Mouse (Mus musculus): ENCODE data around the gene Adamts7. TPM values are rescaled to one million over a fixed set of nuclear protein-coding genes. Genes with fewer than 3 reads are reported as not detected.

Adamts7 gene
- polyA plus RNA-seq, 1 experiment from 2014 or later, result 7.0 TPM

DNA sequence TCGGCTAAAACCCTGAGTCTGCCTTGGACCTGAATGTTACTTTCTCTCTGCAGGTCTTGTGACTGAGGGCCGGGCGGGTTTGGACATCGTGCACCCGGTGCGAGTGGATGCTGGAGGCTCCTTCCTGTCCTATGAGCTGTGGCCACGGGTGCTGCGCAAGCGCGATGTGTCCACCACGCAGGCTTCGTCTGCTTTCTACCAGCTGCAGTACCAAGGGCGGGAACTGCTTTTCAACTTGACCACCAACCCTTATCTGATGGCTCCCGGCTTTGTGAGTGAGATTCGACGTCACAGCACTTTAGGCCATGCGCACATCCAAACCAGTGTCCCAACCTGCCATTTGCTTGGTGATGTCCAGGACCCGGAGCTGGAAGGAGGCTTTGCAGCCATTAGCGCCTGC is 8.6 kb downstream of the Adamts7 start:
- no peak overlapping the region for H3K4me2 ChIP-seq (ENCODE audit: low read length)
- no peak overlapping the region for H3K4me3 ChIP-seq (ENCODE audit: low read depth, low read length)
- H3K9ac ChIP-seq (ENCODE audit: low read depth, low read length), result no peak overlapping the region
- peaks cover 8% of the 10 kb centered on the region for H3K36me3 ChIP-seq (ENCODE audit: control insufficient read depth, insufficient read depth, low read length)
- no peaks in the 10 kb centered on the region for H3K9me3 ChIP-seq (replicated peaks; ENCODE audit: control insufficient read depth, low read length, poor library complexity, severe bottlenecking)
- no peak for ATAC-seq
- no peak overlapping the region for H3K27ac ChIP-seq (ENCODE audit: low read length)
- no peaks in the 10 kb centered on the region for H3K4me1 ChIP-seq (ENCODE audit: control insufficient read depth, insufficient read depth, low read length)
- WGBS, result 96% methylated on average over 19 of the region's 19 CpGs
- no peaks in the 10 kb centered on the region for H3K27me3 ChIP-seq (ENCODE audit: control insufficient read depth, insufficient read depth, low read depth, low read length)

DNA sequence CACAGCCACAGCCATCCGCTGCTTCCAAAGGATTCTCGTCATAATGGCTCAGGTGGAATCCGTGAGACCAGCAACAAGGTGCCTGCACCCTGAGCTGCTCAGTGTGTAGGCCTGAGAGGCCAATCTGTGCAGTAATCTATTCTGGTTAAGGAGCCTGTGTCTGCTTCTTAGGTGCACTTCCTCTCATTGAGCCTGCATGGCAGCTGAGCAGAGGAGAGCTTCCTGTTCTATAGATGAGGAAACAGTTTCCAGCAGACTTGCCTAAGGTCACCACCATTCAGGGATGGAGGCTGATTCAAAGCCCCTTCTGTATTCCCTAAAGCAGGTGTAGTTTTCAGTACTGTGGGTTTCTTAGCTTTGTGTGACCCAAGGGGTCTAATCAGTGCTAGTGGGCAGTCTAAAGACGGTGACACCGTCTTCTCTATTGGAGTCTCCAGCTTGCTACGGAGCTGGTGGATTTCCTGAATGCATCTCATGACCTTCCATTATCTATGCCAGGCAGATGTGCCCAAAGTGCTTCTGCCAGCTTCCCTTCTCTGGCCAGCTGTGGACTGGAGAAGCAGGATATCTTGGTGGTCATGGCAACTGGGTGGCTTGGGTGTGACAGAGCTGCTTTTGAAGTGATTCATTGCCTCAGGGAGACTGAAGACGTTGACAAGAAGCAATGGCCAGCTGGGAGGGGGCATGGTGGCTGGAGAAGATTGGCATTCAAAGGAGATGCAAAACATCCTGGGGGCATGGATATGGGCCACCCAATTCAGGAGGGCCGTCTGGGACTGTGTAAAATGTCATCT is 9.9 kb downstream of the Adamts7 start:
- Histone ChIP-seq H3K4me1 (ENCODE audit: control insufficient read depth, insufficient read depth, low read length) (no peaks in the 10 kb centered on the region), H3K9ac (ENCODE audit: low read depth, low read length) (no peak overlapping the region), H3K27ac (ENCODE audit: low read length) (no peak overlapping the region), H3K4me2 (ENCODE audit: low read length) (no peak overlapping the region), H3K27me3 (ENCODE audit: control insufficient read depth, insufficient read depth, low read depth, low read length) (no peaks in the 10 kb centered on the region), H3K36me3 (ENCODE audit: control insufficient read depth, insufficient read depth, low read length) (peaks cover 10% of the 10 kb centered on the region), H3K9me3 (replicated peaks; ENCODE audit: control insufficient read depth, low read length, poor library complexity, severe bottlenecking) (no peaks in the 10 kb centered on the region), H3K4me3 (ENCODE audit: low read depth, low read length) (no peak overlapping the region)
- ATAC-seq, result no peak
- 81% methylated on average over 8 of the region's 8 CpGs for WGBS

GRCm38 (mm10) chr9:90173330-90173729 is 10.5 kb downstream of the Adamts7 start:
- Histone ChIP-seq H3K27me3 (ENCODE audit: control insufficient read depth, insufficient read depth, low read depth, low read length) (no peaks in the 10 kb centered on the region), H3K4me3 (ENCODE audit: low read depth, low read length) (no peak overlapping the region), H3K36me3 (ENCODE audit: control insufficient read depth, insufficient read depth, low read length) (peaks cover 11% of the 10 kb centered on the region), H3K4me1 (ENCODE audit: control insufficient read depth, insufficient read depth, low read length) (no peaks in the 10 kb centered on the region), H3K9ac (ENCODE audit: low read depth, low read length) (no peak overlapping the region), H3K27ac (ENCODE audit: low read length) (no peak overlapping the region), H3K4me2 (ENCODE audit: low read length) (no peak overlapping the region), H3K9me3 (replicated peaks; ENCODE audit: control insufficient read depth, low read length, poor library complexity, severe bottlenecking) (no peaks in the 10 kb centered on the region)
- ATAC-seq, result no peak
- WGBS, result 84% methylated on average over 3 of the region's 3 CpGs

GRCm38 (mm10) chr9:90179409-90179808 is 16.5 kb downstream of the Adamts7 start:
- no peaks in the 10 kb centered on the region for H3K4me1 ChIP-seq (ENCODE audit: control insufficient read depth, insufficient read depth, low read length)
- H3K27ac ChIP-seq (ENCODE audit: low read length), result no peak overlapping the region
- 90% methylated on average over 5 of the region's 5 CpGs for WGBS
- no peak overlapping the region for H3K4me2 ChIP-seq (ENCODE audit: low read length)
- no peak overlapping the region for H3K4me3 ChIP-seq (ENCODE audit: low read depth, low read length)
- no peaks in the 10 kb centered on the region for H3K27me3 ChIP-seq (ENCODE audit: control insufficient read depth, insufficient read depth, low read depth, low read length)
- ATAC-seq, result no peak
- H3K36me3 ChIP-seq (ENCODE audit: control insufficient read depth, insufficient read depth, low read length), result peaks cover 14% of the 10 kb centered on the region
- no peaks in the 10 kb centered on the region for H3K9me3 ChIP-seq (replicated peaks; ENCODE audit: control insufficient read depth, low read length, poor library complexity, severe bottlenecking)
- H3K9ac ChIP-seq (ENCODE audit: low read depth, low read length), result no peak overlapping the region

GRCm38 (mm10) chr9:90181656-90182388 is 19.0 kb downstream of the Adamts7 start:
- no peak for ATAC-seq
- WGBS, result 92% methylated on average over 6 of the region's 6 CpGs
- Histone ChIP-seq H3K9ac (ENCODE audit: low read depth, low read length) (no peak overlapping the region), H3K9me3 (replicated peaks; ENCODE audit: control insufficient read depth, low read length, poor library complexity, severe bottlenecking) (no peaks in the 10 kb centered on the region), H3K27me3 (ENCODE audit: control insufficient read depth, insufficient read depth, low read depth, low read length) (no peaks in the 10 kb centered on the region), H3K27ac (ENCODE audit: low read length) (no peak overlapping the region), H3K4me2 (ENCODE audit: low read length) (no peak overlapping the region), H3K36me3 (ENCODE audit: control insufficient read depth, insufficient read depth, low read length) (peaks cover 11% of the 10 kb centered on the region), H3K4me1 (ENCODE audit: control insufficient read depth, insufficient read depth, low read length) (no peaks in the 10 kb centered on the region), H3K4me3 (ENCODE audit: low read depth, low read length) (no peak overlapping the region)

- Histone ChIP-seq H3K4me1 (ENCODE audit: control insufficient read depth, insufficient read depth, low read length) (no peaks in the 10 kb centered on the region), H3K9ac (ENCODE audit: low read depth, low read length) (no peak overlapping the region), H3K27ac (ENCODE audit: low read length) (no peak overlapping the region), H3K4me2 (ENCODE audit: low read length) (no peak overlapping the region), H3K9me3 (replicated peaks; ENCODE audit: control insufficient read depth, low read length, poor library complexity, severe bottlenecking) (no peaks in the 10 kb centered on the region), H3K36me3 (ENCODE audit: control insufficient read depth, insufficient read depth, low read length) (peaks cover 15% of the 10 kb centered on the region), H3K4me3 (ENCODE audit: low read depth, low read length) (no peak overlapping the region), H3K27me3 (ENCODE audit: control insufficient read depth, insufficient read depth, low read depth, low read length) (no peaks in the 10 kb centered on the region)
- peak; percentile 18; the same call in 1 of the 2 replicates for ATAC-seq
- WGBS, result 86% methylated on average over 18 of the region's 18 CpGs
Observed at GRCm38 (mm10) chr9:90182636-90183421, 20.0 kb downstream of the Adamts7 start.

DNA sequence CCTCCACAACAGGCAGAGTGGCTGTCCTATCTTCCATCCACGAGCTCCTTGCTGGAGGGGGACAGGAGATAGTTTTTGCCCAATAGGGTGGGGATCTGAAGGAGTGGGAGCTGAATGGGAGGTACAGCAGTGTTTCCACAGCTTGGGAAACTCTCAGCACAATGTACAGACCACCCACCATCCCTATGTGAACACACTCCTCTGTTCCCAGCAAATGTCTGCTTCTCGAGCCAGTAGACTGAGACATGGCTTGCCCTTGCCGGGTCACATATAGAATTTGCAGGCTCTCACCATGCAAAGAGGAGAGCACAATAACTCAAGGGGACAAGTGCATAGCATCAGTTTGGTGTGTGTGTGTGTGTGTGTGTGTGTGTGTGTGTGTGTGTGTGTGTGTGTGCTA is 20.7 kb downstream of the Adamts7 start:
- Histone ChIP-seq H3K4me3 (ENCODE audit: low read depth, low read length) (no peak overlapping the region), H3K4me2 (ENCODE audit: low read length) (no peak overlapping the region), H3K9ac (ENCODE audit: low read depth, low read length) (no peak overlapping the region), H3K9me3 (replicated peaks; ENCODE audit: control insufficient read depth, low read length, poor library complexity, severe bottlenecking) (no peaks in the 10 kb centered on the region), H3K4me1 (ENCODE audit: control insufficient read depth, insufficient read depth, low read length) (no peaks in the 10 kb centered on the region), H3K27me3 (ENCODE audit: control insufficient read depth, insufficient read depth, low read depth, low read length) (no peaks in the 10 kb centered on the region), H3K27ac (ENCODE audit: low read length) (no peak overlapping the region), H3K36me3 (ENCODE audit: control insufficient read depth, insufficient read depth, low read length) (peaks cover 19% of the 10 kb centered on the region)
- 87% methylated on average over 3 of the region's 3 CpGs for WGBS
- ATAC-seq, result no peak

GRCm38 (mm10) chr9:90184116-90184515 is 21.2 kb downstream of the Adamts7 start:
- H3K9ac ChIP-seq (ENCODE audit: low read depth, low read length), result no peak overlapping the region
- H3K4me1 ChIP-seq (ENCODE audit: control insufficient read depth, insufficient read depth, low read length), result no peaks in the 10 kb centered on the region
- no peak overlapping the region for H3K4me2 ChIP-seq (ENCODE audit: low read length)
- no peak overlapping the region for H3K4me3 ChIP-seq (ENCODE audit: low read depth, low read length)
- 62% methylated on average over 8 of the region's 8 CpGs for WGBS
- H3K36me3 ChIP-seq (ENCODE audit: control insufficient read depth, insufficient read depth, low read length), result peaks cover 23% of the 10 kb centered on the region
- H3K27ac ChIP-seq (ENCODE audit: low read length), result no peak overlapping the region
- no peak for ATAC-seq
- H3K9me3 ChIP-seq (replicated peaks; ENCODE audit: control insufficient read depth, low read length, poor library complexity, severe bottlenecking), result no peaks in the 10 kb centered on the region
- H3K27me3 ChIP-seq (ENCODE audit: control insufficient read depth, insufficient read depth, low read depth, low read length), result no peaks in the 10 kb centered on the region
